Mouse (Mus musculus) olfactory bulb, adult 2 months (tissue): ENCODE measurements around the gene Parp11.

ENCODE experiments used
- CTCF ChIP-seq: fragments of 200-500 bp; IDR thresholded peaks from 2 replicates; pipeline ENCODE4 v1.5.1; 2012; ENCODE audit warnings: low read depth, mild to moderate bottlenecking, low read length, moderate library complexity; ENCODE audit not compliant: insufficient read depth
- POLR2A ChIP-seq: fragments of 200-500 bp; IDR thresholded peaks from 2 replicates; pipeline ENCODE4 v1.6.1; 2012; ENCODE audit warnings: mild to moderate bottlenecking, low read depth, low read length, moderate library complexity; ENCODE audit not compliant: insufficient read depth

- TF ChIP-seq POLR2A (no peak), CTCF (no peak)
These were observed 7.0 kb upstream of the Parp11 start for GRCm38 (mm10) chr6:127439540-127440195.
